Mouse (Mus musculus): ENCODE data around the gene Faf1. TPM values are rescaled to one million over a fixed set of nuclear protein-coding genes. Genes with fewer than 3 reads are reported as not detected.

Faf1 gene
- 11.1 and 11.3 TPM in 2 replicates for polyA plus RNA-seq (2015; fragmentation: Nextera tagmentation; extraction: Ambion mirVana)

- H3K9ac ChIP-seq (ENCODE audit: low read depth, low read length): peak within 1 kb of the TSS; percentile 95
- H3K4me3 ChIP-seq (ENCODE audit: low read depth, low read length): peak within 1 kb of the TSS; percentile 98
- peak within 1 kb of the TSS; percentile 97 for H3K4me2 ChIP-seq (ENCODE audit: low read depth, low read length)
- no peaks in the 10 kb centered on the region for H3K36me3 ChIP-seq (ENCODE audit: control insufficient read depth, insufficient read depth)
- no peaks in the 10 kb centered on the region for H3K27me3 ChIP-seq (ENCODE audit: control insufficient read depth, insufficient read depth, low read depth, low read length)
- ATAC-seq (ENCODE audit: low read depth): peak; percentile 97
- H3K9me3 ChIP-seq (replicated peaks; ENCODE audit: control insufficient read depth, low read length): no peaks in the 10 kb centered on the region
- under 1% methylated on average over 96 of the region's 107 CpGs for WGBS (ENCODE audit: insufficient replicate concordance)
- peak within 1 kb of the TSS; percentile 97 for H3K27ac ChIP-seq (ENCODE audit: low read length)
- H3K4me1 ChIP-seq (ENCODE audit: control insufficient read depth, low read depth, low read length): peaks cover 12% of the 10 kb centered on the region
Observed at GRCm38 (mm10) chr4:109676218-109677215, at the start of gene Faf1. Gene Faf1, plus strand, starts transcription at chr4:109676588.

GRCm38 (mm10) chr4:109630215-109630614 lies 46.2 kb upstream of the Faf1 start:
- no peak overlapping the region for H3K9ac ChIP-seq (ENCODE audit: low read depth, low read length)
- no peaks in the 10 kb centered on the region for H3K4me1 ChIP-seq (ENCODE audit: control insufficient read depth, low read depth, low read length)
- H3K4me2 ChIP-seq (ENCODE audit: low read depth, low read length): no peak overlapping the region
- no peak overlapping the region for H3K27ac ChIP-seq (ENCODE audit: low read length)
- no peaks in the 10 kb centered on the region for H3K36me3 ChIP-seq (ENCODE audit: control insufficient read depth, insufficient read depth)
- ATAC-seq (ENCODE audit: low read depth): no peak
- no peaks in the 10 kb centered on the region for H3K27me3 ChIP-seq (ENCODE audit: control insufficient read depth, insufficient read depth, low read depth, low read length)
- H3K4me3 ChIP-seq (ENCODE audit: low read depth, low read length): no peak overlapping the region
- H3K9me3 ChIP-seq (replicated peaks; ENCODE audit: control insufficient read depth, low read length): no peaks in the 10 kb centered on the region
- 43% methylated on average over 2 of the region's 2 CpGs for WGBS (ENCODE audit: insufficient replicate concordance)

DNA sequence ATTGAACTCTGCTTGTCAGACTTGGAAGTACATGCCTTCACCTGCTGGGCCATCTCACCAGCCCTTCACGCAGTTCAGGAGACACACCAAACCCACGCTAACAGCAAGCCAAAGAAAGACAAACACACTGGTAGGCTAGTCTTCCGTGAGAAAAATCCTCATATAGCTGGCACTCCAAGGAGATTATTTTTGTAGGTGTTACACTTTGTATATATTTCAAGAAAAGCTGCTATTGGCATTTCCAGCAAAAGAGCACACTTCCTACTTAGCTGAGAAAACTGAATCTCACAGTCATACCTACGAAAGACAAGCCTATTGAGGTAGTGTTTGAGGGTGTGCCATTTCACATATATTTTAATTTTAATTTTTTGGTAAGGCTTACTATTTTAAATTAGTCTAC lies 45.4 kb upstream of the Faf1 start:
- Histone ChIP-seq H3K4me3 (ENCODE audit: low read depth, low read length) (no peak overlapping the region), H3K9me3 (replicated peaks; ENCODE audit: control insufficient read depth, low read length) (no peaks in the 10 kb centered on the region), H3K9ac (ENCODE audit: low read depth, low read length) (no peak overlapping the region), H3K4me2 (ENCODE audit: low read depth, low read length) (no peak overlapping the region), H3K4me1 (ENCODE audit: control insufficient read depth, low read depth, low read length) (no peaks in the 10 kb centered on the region), H3K36me3 (ENCODE audit: control insufficient read depth, insufficient read depth) (no peaks in the 10 kb centered on the region), H3K27ac (ENCODE audit: low read length) (no peak overlapping the region), H3K27me3 (ENCODE audit: control insufficient read depth, insufficient read depth, low read depth, low read length) (no peaks in the 10 kb centered on the region)
- 62% methylated on average over 4 of the region's 4 CpGs for WGBS (ENCODE audit: insufficient replicate concordance)
- no peak for ATAC-seq (ENCODE audit: low read depth)

DNA sequence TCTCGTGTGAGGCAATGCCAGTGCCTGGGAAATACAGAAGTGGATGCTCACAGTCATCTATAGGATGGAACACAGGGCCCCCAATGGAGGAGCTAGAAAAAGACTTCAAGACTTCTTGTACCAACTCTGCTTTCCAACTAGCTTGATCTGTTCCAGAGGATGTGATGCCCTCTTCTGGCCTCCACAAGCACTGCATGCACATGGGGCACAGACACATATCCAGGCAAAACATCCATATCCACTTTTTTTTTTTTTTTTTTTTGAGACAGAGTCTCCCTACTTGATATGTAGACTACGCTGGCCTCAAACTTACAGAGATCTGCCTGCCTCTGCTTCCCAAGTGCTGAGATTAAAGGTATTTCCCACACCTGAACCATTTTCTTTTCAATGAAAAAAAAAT lies 41.4 kb upstream of the Faf1 start:
- WGBS (ENCODE audit: insufficient replicate concordance): 65% methylated on average over 2 of the region's 2 CpGs
- Histone ChIP-seq H3K4me1 (ENCODE audit: control insufficient read depth, low read depth, low read length) (no peaks in the 10 kb centered on the region), H3K9ac (ENCODE audit: low read depth, low read length) (no peak overlapping the region), H3K36me3 (ENCODE audit: control insufficient read depth, insufficient read depth) (no peaks in the 10 kb centered on the region), H3K4me3 (ENCODE audit: low read depth, low read length) (no peak overlapping the region), H3K27ac (ENCODE audit: low read length) (no peak overlapping the region), H3K27me3 (ENCODE audit: control insufficient read depth, insufficient read depth, low read depth, low read length) (no peaks in the 10 kb centered on the region), H3K9me3 (replicated peaks; ENCODE audit: control insufficient read depth, low read length) (no peaks in the 10 kb centered on the region), H3K4me2 (ENCODE audit: low read depth, low read length) (no peak overlapping the region)
- no peak for ATAC-seq (ENCODE audit: low read depth)

DNA sequence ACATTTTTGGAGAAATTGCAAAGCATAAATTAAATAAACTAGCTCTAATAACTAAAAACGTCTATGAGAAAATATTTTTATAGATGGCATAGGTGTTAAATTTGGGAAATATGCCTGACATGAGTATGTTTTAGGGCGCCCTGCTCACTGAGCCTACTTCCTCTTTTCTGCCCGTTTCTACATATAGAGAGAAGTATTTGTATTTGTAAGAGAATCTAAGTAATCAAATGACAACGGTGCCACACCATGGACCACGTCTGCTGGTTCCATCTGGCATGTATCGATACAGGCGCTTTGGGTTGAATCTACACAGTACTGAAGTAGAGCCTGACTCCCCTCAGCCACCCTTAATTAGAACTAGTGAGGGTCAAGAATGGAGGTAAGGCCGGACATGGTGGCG lies 37.0 kb upstream of the Faf1 start:
- no peak overlapping the region for H3K9ac ChIP-seq (ENCODE audit: low read depth, low read length)

DNA sequence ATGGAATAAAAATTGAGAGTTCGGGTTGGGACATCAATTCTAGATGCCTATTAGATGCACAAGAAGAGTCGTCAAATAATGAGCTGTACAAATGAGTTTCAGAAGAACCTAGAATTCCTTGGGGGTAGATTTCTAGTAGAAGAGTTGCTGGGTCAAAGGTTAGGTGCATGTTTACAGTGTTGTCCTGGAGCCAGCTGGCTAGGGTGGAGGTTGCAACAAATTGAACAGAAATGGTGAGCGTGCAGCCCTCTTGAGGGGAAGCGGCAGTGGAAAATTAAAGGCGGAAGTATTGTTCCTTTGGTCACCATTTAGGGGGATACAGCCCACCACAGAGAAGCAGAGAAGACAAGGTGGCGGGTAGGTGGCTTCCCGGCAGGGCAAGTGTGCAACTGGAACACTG lies 36.2 kb upstream of the Faf1 start:
- Histone ChIP-seq H3K4me1 (ENCODE audit: control insufficient read depth, low read depth, low read length) (no peaks in the 10 kb centered on the region; the same call in 1 of the 2 replicates), H3K9me3 (replicated peaks; ENCODE audit: control insufficient read depth, low read length) (no peaks in the 10 kb centered on the region), H3K4me2 (ENCODE audit: low read depth, low read length) (no peak overlapping the region), H3K27me3 (ENCODE audit: control insufficient read depth, insufficient read depth, low read depth, low read length) (no peaks in the 10 kb centered on the region), H3K9ac (ENCODE audit: low read depth, low read length) (no peak overlapping the region), H3K36me3 (ENCODE audit: control insufficient read depth, insufficient read depth) (no peaks in the 10 kb centered on the region), H3K27ac (ENCODE audit: low read length) (no peak overlapping the region), H3K4me3 (ENCODE audit: low read depth, low read length) (no peak overlapping the region)
- ATAC-seq (ENCODE audit: low read depth): no peak
- 76% methylated on average over 7 of the region's 7 CpGs for WGBS (ENCODE audit: insufficient replicate concordance)

More for the DNA sequence above, 37.0 kb upstream of the Faf1 start:
- no peaks in the 10 kb centered on the region for H3K27me3 ChIP-seq (ENCODE audit: control insufficient read depth, insufficient read depth, low read depth, low read length)
- H3K4me3 ChIP-seq (ENCODE audit: low read depth, low read length): no peak overlapping the region
- no peak overlapping the region for H3K4me2 ChIP-seq (ENCODE audit: low read depth, low read length)
- 61% methylated on average over 9 of the region's 9 CpGs for WGBS (ENCODE audit: insufficient replicate concordance)
- no peaks in the 10 kb centered on the region; the same call in 1 of the 2 replicates for H3K4me1 ChIP-seq (ENCODE audit: control insufficient read depth, low read depth, low read length)
- H3K9me3 ChIP-seq (replicated peaks; ENCODE audit: control insufficient read depth, low read length): no peaks in the 10 kb centered on the region
- H3K27ac ChIP-seq (ENCODE audit: low read length): no peak overlapping the region
- no peak for ATAC-seq (ENCODE audit: low read depth)
- no peaks in the 10 kb centered on the region for H3K36me3 ChIP-seq (ENCODE audit: control insufficient read depth, insufficient read depth)

- no peaks in the 10 kb centered on the region for H3K9me3 ChIP-seq (replicated peaks; ENCODE audit: control insufficient read depth, low read length)
- WGBS (ENCODE audit: insufficient replicate concordance): 55% methylated on average over 3 of the region's 3 CpGs
- H3K27me3 ChIP-seq (ENCODE audit: control insufficient read depth, insufficient read depth, low read depth, low read length): no peaks in the 10 kb centered on the region
- H3K9ac ChIP-seq (ENCODE audit: low read depth, low read length): no peak overlapping the region
- no peak overlapping the region for H3K4me3 ChIP-seq (ENCODE audit: low read depth, low read length)
- no peak overlapping the region for H3K4me2 ChIP-seq (ENCODE audit: low read depth, low read length)
- H3K4me1 ChIP-seq (ENCODE audit: control insufficient read depth, low read depth, low read length): no peaks in the 10 kb centered on the region; the same call in 1 of the 2 replicates
- no peak overlapping the region for H3K27ac ChIP-seq (ENCODE audit: low read length)
- ATAC-seq (ENCODE audit: low read depth): no peak
- no peaks in the 10 kb centered on the region for H3K36me3 ChIP-seq (ENCODE audit: control insufficient read depth, insufficient read depth)
Observed at GRCm38 (mm10) chr4:109641451-109641850, 34.9 kb upstream of the Faf1 start.

GRCm38 (mm10) chr4:109647281-109647680 lies 29.1 kb upstream of the Faf1 start:
- no peaks in the 10 kb centered on the region for H3K9me3 ChIP-seq (replicated peaks; ENCODE audit: control insufficient read depth, low read length)
- no peak overlapping the region for H3K27ac ChIP-seq (ENCODE audit: low read length)
- 56% methylated on average over 4 of the region's 4 CpGs for WGBS (ENCODE audit: insufficient replicate concordance)
- H3K4me3 ChIP-seq (ENCODE audit: low read depth, low read length): no peak overlapping the region
- H3K36me3 ChIP-seq (ENCODE audit: control insufficient read depth, insufficient read depth): no peaks in the 10 kb centered on the region
- H3K4me2 ChIP-seq (ENCODE audit: low read depth, low read length): no peak overlapping the region
- no peaks in the 10 kb centered on the region for H3K4me1 ChIP-seq (ENCODE audit: control insufficient read depth, low read depth, low read length)
- no peak overlapping the region for H3K9ac ChIP-seq (ENCODE audit: low read depth, low read length)
- H3K27me3 ChIP-seq (ENCODE audit: control insufficient read depth, insufficient read depth, low read depth, low read length): no peaks in the 10 kb centered on the region; the same call in 1 of the 2 replicates
- no peak for ATAC-seq (ENCODE audit: low read depth)

DNA sequence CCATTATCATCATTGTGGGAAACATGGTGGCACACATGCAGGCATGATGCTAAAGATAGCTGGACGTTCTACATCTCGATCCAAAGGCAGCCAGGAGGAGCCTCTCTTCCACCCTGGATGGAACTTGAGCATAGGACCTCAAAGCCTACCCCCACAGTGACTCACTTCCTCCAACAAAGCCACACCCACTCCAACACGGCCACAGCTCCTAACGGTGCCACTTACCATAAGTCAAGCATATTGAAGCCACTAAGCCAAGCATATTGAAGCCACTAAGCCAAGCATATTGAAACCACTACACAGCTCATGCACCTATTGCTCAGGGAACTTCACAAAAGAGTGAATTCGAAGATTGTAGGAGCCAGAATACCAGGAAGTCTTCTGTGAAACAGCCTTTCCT lies 27.1 kb upstream of the Faf1 start:
- Histone ChIP-seq H3K4me1 (ENCODE audit: control insufficient read depth, low read depth, low read length) (no peaks in the 10 kb centered on the region), H3K4me2 (ENCODE audit: low read depth, low read length) (no peak overlapping the region), H3K27me3 (ENCODE audit: control insufficient read depth, insufficient read depth, low read depth, low read length) (no peaks in the 10 kb centered on the region; the same call in none of the 2 replicates), H3K9me3 (replicated peaks; ENCODE audit: control insufficient read depth, low read length) (no peaks in the 10 kb centered on the region), H3K27ac (ENCODE audit: low read length) (no peak overlapping the region), H3K36me3 (ENCODE audit: control insufficient read depth, insufficient read depth) (no peaks in the 10 kb centered on the region), H3K4me3 (ENCODE audit: low read depth, low read length) (no peak overlapping the region), H3K9ac (ENCODE audit: low read depth, low read length) (no peak overlapping the region)
- no peak for ATAC-seq (ENCODE audit: low read depth)
- 45% methylated on average over 5 of the region's 5 CpGs for WGBS (ENCODE audit: insufficient replicate concordance)
